Mouse (Mus musculus) intestine, embryonic 16.5 days (tissue): ENCODE measurements around the gene Bad. TPM values are rescaled to one million over a fixed set of nuclear protein-coding genes. Genes with fewer than 3 reads are reported as not detected.
"Not testable (repeated sequence)": the region's sequence is repeated elsewhere in the genome, so short reads cannot be mapped to it uniquely, and the experiment has no call there.

Experiments
- ATAC-seq: fragments of 200-750 bp; cut with Nextera tagmentation; 2 replicates; pipeline ENCODE4 v1.8.0; 2017; ENCODE audit warnings: moderate TSS enrichment, moderate library complexity
- H3K27ac ChIP-seq: fragments of 300-500 bp; sonication (generic); 2 replicates; pipeline ENCODE4 v1.5.1; 2014; ENCODE audit warnings: mild to moderate bottlenecking, low read length
- H3K27me3 ChIP-seq: fragments of 300-500 bp; sonication (generic); replicated peaks from 2 replicates; pipeline ENCODE4 v1.6.1; 2014; ENCODE audit warnings: low read length, control low read depth, mixed read lengths; ENCODE audit not compliant: control insufficient read depth, insufficient read depth
- H3K36me3 ChIP-seq: fragments of 300-500 bp; sonication (generic); 2 replicates; pipeline ENCODE4 v1.6.1; 2014; ENCODE audit warnings: low read length, control low read depth; ENCODE audit not compliant: control insufficient read depth, insufficient read depth
- H3K4me1 ChIP-seq: fragments of 300-500 bp; sonication (generic); 2 replicates; pipeline ENCODE4 v1.6.1; 2014; ENCODE audit warnings: low read length, control low read depth, mixed read lengths; ENCODE audit not compliant: control insufficient read depth, insufficient read depth
- H3K4me2 ChIP-seq: fragments of 300-500 bp; sonication (generic); 2 replicates; pipeline ENCODE4 v1.6.1; 2014; ENCODE audit warnings: low read depth, low read length, control low read depth
- H3K4me3 ChIP-seq: fragments of 300-500 bp; sonication (generic); 2 replicates; pipeline ENCODE4 v1.5.1; 2014; ENCODE audit warnings: mild to moderate bottlenecking, low read length
- H3K9ac ChIP-seq: fragments of 300-500 bp; sonication (generic); 2 replicates; pipeline ENCODE4 v1.6.1; 2014; ENCODE audit warnings: low read depth, low read length
- H3K9me3 ChIP-seq: fragments of 300-500 bp; sonication (generic); 2 replicates; pipeline ENCODE4 v1.6.1; 2016; ENCODE audit warnings: low read length, control low read depth; ENCODE audit not compliant: control insufficient read depth
- WGBS: fragments of 180-500 bp; shearing (Covaris S2); extraction: QIAGEN DNeasy Blood & Tissue Kit; methylation state at CpG from one replicate; pipeline ENCODE4 v1.1.7; 2014; 5-methylcytosine and 5-hydroxymethylcytosine counted together
- polyA plus RNA-seq: library from polyadenylated mRNA; unstranded; fragments of >200 nt; fragmentation: Nextera tagmentation; extraction: Ambion mirVana; gene quantifications from 2 replicates; pipeline ENCODE4 v1.2.1, GENCODE M21; 2015

Gene Bad
- 77.7 and 80.5 TPM in 2 replicates for polyA plus RNA-seq

- WGBS = under 1% methylated on average over 83 of the region's 83 CpGs
These were observed at the start of gene Bad for GRCm38 (mm10) chr19:6941372-6942248. TSS of gene Bad (plus strand) at chr19:6941861.

GRCm38 (mm10) chr19:6892512-6892911 lies 49.1 kb upstream of the Bad start:
- H3K36me3 ChIP-seq = no peaks in the 10 kb centered on the region
- H3K27me3 ChIP-seq = no peaks in the 10 kb centered on the region
- H3K9me3 ChIP-seq = no peaks in the 10 kb centered on the region
- no peak overlapping the region for H3K4me2 ChIP-seq
- no peak overlapping the region for H3K9ac ChIP-seq
- H3K4me1 ChIP-seq = peaks cover 2% of the 10 kb centered on the region
- WGBS = 56% methylated on average over 4 of the region's 4 CpGs
- no peak overlapping the region for H3K27ac ChIP-seq
- ATAC-seq = peak; percentile 69; the same call in 1 of the 2 replicates
- no peak overlapping the region for H3K4me3 ChIP-seq

More at GRCm38 (mm10) chr19:6941372-6942248, at the start of gene Bad:
- Histone ChIP-seq H3K36me3 (no peaks in the 10 kb centered on the region), H3K27me3 (no peaks in the 10 kb centered on the region), H3K4me1 (peaks cover 23% of the 10 kb centered on the region), H3K27ac (peak within 1 kb of the TSS; percentile 99), H3K4me2 (peak within 1 kb of the TSS; percentile 91), H3K9me3 (no peaks in the 10 kb centered on the region), H3K4me3 (peak within 1 kb of the TSS; percentile 93), H3K9ac (peak within 1 kb of the TSS; percentile 97)
- ATAC-seq = peak; percentile 82

GRCm38 (mm10) chr19:6893731-6894451 lies 47.8 kb upstream of the Bad start:
- peaks cover 2% of the 10 kb centered on the region for H3K4me1 ChIP-seq
- H3K9me3 ChIP-seq = no peaks in the 10 kb centered on the region
- H3K36me3 ChIP-seq = no peaks in the 10 kb centered on the region
- H3K27ac ChIP-seq = no peak overlapping the region
- H3K4me3 ChIP-seq = no peak overlapping the region
- no peaks in the 10 kb centered on the region for H3K27me3 ChIP-seq
- H3K4me2 ChIP-seq = no peak overlapping the region
- H3K9ac ChIP-seq = no peak overlapping the region
- no peak for ATAC-seq
- WGBS = 91% methylated on average over 14 of the region's 14 CpGs

GRCm38 (mm10) chr19:6895608-6896305 lies 45.9 kb upstream of the Bad start:
- H3K9me3 ChIP-seq, H3K27ac ChIP-seq, H3K4me2 ChIP-seq, H3K9ac ChIP-seq, H3K4me3 ChIP-seq, H3K4me1 ChIP-seq, H3K27me3 ChIP-seq, ATAC-seq, H3K36me3 ChIP-seq: not testable (repeated sequence)
- WGBS = 86% methylated on average over 18 of the region's 18 CpGs

GRCm38 (mm10) chr19:6899641-6900040 lies 42.0 kb upstream of the Bad start:
- no peak overlapping the region for H3K9ac ChIP-seq
- WGBS = 71% methylated on average over 4 of the region's 4 CpGs
- no peak overlapping the region for H3K4me2 ChIP-seq
- ATAC-seq = no peak
- H3K27me3 ChIP-seq = no peaks in the 10 kb centered on the region
- H3K9me3 ChIP-seq = no peaks in the 10 kb centered on the region
- 0 out of 2 replicates have a peak, but pooled peaks cover 3% of the 10 kb centered on the region for H3K36me3 ChIP-seq
- H3K27ac ChIP-seq = no peak overlapping the region
- no peak overlapping the region for H3K4me3 ChIP-seq
- H3K4me1 ChIP-seq = no peaks in the 10 kb centered on the region

- Histone ChIP-seq H3K4me1 (0 out of 2 replicates have a peak, but pooled peaks cover 2% of the 10 kb centered on the region), H3K9me3 (no peaks in the 10 kb centered on the region), H3K27me3 (no peaks in the 10 kb centered on the region), H3K27ac (no peak overlapping the region), H3K36me3 (peaks cover 6% of the 10 kb centered on the region; the same call in 1 of the 2 replicates), H3K9ac (no peak overlapping the region), H3K4me3 (no peak overlapping the region), H3K4me2 (no peak overlapping the region)
- no peak for ATAC-seq
- WGBS = 86% methylated on average over 1 of the region's 1 CpGs
These were observed 38.6 kb upstream of the Bad start for GRCm38 (mm10) chr19:6903031-6903430.

GRCm38 (mm10) chr19:6904846-6905245 lies 36.8 kb upstream of the Bad start:
- Histone ChIP-seq H3K27me3 (no peaks in the 10 kb centered on the region), H3K4me2 (no peak overlapping the region), H3K9ac (no peak overlapping the region), H3K9me3 (no peaks in the 10 kb centered on the region), H3K4me1 (peaks cover 7% of the 10 kb centered on the region), H3K36me3 (peaks cover 6% of the 10 kb centered on the region; the same call in 1 of the 2 replicates), H3K4me3 (no peak overlapping the region), H3K27ac (no peak overlapping the region)
- 78% methylated on average over 2 of the region's 2 CpGs for WGBS
- no peak for ATAC-seq

GRCm38 (mm10) chr19:6905498-6906159 lies 36.0 kb upstream of the Bad start:
- peaks cover 7% of the 10 kb centered on the region for H3K4me1 ChIP-seq
- ATAC-seq = no peak
- no peak overlapping the region for H3K27ac ChIP-seq
- H3K4me3 ChIP-seq = no peak overlapping the region
- peaks cover 6% of the 10 kb centered on the region; the same call in 1 of the 2 replicates for H3K36me3 ChIP-seq
- no peak overlapping the region for H3K9ac ChIP-seq
- H3K4me2 ChIP-seq = no peak overlapping the region
- H3K27me3 ChIP-seq = no peaks in the 10 kb centered on the region
- no peaks in the 10 kb centered on the region for H3K9me3 ChIP-seq
- 91% methylated on average over 11 of the region's 11 CpGs for WGBS
